Mouse (Mus musculus): ENCODE results near the gene Gm49361.

GRCm38 (mm10) chr14:57736141-57736540 is 9.8 kb downstream of the Gm49361 start:
- TF ChIP-seq POLR2A (IDR thresholded peaks at IDR 0.05; ENCODE audit: low read depth, low read length) (no peak), CTCF (IDR thresholded peaks at IDR 0.05; ENCODE audit: extremely low read depth, insufficient read length, insufficient replicate concordance, low read depth, low read length) (no peak)

All from small intestine, adult 2 months (tissue).